Mouse (Mus musculus): ENCODE results near the gene Cers2.
A peak's percentile ranks its signal among the peaks of the same experiment; 100 is the strongest.
"Not testable (repeated sequence)": the region's sequence is repeated elsewhere in the genome, so short reads cannot be mapped to it uniquely, and the experiment has no call there.

Cers2 gene

DNA sequence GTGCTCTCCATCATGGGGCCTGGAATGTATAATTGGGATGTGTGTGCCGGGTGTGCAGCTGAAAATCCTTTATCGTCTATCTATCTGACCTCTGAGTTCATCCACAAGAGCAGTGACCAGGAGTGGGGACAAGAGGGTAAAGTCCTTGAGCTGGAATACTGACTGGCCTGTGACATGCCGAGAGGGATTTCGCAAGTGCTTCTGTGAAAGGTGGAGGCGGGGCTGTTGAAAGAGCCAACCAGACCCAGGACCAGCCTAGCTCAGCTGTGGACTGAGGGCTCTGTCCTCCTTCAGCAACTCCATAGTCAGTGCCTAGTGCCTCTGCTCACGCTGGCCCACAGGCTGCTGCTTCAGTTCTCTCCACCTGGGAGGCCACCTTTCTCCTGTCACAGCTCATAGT is 4.0 kb downstream of the Cers2 start:
- DNase-seq (ENCODE audit: low read depth, low spot score), result no peak

DNA sequence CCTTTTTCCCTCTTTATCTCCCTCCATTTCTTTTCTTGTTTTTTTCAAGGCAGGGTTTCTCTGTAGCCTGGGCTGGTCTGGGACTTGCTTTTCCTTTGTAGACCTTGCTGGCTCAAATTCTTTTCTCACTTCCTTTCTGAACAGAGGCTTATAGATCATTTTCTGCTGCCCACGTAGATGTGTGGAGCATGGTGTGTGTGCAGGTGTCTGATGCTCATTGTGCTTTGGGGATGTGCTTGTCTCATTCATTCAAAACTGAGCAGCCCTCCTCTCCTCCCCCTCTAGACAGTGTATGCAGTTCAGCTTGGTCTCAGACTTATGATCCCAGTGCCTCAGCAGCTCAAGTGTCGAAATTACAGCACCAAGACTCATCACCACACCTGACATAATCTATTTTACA is 4.5 kb downstream of the Cers2 start:
- DNase-seq (ENCODE audit: low read depth, low spot score), result no peak

DNA sequence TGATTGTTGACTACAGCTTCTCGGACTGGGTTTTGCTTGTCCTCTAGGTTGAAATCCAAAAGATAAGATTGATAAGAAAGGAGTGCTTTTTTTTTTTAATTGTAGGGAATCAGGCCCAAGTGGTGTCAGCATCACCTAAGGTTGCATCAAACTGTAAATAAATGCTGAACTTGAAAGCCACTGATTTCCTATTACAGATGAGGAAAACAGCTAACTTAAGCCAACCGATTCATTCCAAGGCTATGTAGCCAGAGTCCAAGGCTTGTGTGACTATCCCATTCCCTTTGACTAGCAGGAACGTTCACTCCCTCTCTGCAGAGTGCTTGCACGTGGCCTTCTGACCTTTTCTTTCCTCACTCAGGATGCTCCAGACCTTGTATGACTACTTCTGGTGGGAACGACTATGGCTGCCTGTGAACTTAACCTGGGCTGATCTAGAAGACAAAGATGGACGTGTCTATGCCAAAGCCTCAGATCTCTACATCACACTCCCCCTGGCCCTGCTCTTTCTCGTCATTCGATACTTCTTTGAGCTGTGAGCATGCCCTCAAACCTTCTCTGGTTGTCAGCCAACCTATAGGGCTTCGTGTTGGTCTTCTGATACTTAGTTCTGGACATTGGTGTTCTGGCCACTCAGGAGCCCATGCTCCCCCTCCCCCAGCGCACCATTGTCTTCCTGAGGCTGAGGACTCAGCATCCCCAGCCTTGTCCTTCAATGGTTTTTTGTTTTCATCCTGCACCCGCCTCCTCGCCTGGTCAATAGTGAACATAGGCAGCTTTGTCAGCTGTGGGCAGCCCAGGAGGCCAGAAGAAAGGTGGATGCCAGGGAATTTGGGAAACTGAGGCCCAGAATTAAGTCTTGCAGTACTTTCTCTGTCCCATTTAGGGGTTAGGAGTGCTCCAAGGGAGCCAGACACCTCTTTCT is 5.4 kb downstream of the Cers2 start:
- no peak for DNase-seq (ENCODE audit: low read depth, low spot score)

DNA sequence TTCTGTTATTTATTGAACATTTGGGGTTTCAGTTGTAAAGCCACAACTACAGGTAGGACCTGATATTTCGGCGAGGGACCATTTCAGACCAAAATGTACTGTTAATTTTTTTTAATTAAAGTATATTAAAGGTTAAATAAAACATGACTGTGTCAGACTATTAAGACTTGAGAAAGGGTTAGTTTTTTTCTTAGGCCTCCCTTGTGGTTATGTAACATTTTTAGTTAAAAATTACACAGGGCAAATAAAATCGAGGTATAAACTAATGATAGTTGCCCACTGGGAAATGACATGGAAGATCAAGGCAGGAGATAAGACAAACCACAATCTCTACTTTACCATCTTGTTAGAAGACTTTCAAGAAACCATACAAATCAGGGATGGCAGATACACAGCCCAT is 8.8 kb downstream of the Cers2 start:
- DNase-seq (ENCODE audit: low read depth, low spot score), result no peak

DNA sequence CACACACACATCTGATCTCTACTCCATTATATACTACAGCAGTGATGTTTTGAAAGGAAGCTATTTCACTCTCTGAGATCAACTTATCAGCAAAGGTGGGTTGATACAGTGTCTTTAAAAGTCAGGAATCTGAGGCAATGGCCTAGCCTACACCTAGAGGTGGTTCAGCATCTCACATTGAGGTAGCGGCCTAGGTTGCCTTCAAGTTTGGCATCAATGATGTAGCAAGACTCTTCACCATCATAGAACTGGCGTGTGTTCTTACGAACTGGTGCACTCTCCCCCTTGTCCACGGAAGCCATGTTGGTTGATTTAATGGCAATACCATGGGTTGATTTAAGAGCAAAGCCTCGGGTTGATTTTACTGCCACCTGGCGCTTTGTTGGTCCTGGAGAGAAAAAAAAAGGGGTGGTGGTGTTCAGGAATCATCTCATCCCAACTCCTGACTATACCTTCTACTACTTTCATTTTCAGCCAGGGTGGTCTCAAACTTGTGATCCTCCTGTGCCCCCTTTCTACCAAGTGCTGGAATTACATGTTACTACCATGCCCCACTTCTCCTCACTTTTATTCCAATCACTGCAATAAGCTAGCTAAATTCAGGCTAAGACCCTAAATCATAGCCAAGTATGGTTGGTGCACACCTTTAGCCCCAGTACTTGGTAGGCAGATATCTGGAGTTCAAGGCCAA is 10.0 kb downstream of the Cers2 start:
- no peak for DNase-seq (ENCODE audit: low read depth, low spot score)

DNA sequence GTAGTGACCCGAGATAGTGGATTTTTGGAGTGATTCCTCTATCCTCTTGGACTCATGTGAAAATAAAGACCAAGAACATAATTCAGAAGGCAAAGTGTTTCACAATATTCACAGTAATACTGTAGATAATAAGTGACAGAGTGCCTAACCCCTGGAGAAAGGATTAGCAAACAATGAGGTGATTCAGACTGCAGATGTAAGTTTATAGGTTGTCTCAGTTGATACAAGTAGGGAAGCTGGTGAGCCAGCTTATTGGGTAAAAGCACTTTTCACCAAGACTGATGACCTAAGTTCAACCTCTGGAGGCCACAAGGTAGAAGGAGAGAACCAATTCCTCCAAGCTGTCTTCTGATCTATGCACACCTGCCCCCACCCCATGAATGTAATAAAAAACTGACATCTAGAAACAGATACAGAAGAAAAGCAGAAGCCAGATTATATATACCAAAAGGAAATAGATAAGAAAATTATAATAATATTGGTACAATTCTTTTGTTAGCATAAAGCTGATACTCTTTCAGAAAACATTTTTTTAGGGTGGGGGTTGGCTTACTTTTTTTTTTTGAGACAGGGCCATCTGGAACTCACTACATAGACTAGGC is 14.3 kb downstream of the Cers2 start:
- no peak for DNase-seq (ENCODE audit: low read depth, low spot score)

DNA sequence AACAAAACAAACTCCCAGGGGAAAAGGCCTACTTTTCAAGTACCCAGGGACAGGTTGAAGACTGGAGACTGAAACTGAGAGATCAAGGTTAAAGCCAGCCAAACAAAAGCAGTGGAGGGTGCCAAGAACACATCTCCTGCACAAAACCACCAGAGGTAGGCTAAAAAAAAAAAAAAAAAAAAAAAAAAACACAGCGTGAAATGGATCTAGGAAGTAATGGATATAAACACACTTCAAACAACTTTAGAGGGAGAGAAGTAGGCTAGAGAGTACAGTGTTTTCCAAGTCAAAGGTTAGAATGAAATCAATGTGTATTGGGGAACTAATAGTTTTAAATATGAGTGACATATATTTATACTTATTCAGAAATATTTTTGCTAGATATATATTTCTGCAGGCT is 16.9 kb downstream of the Cers2 start:
- DNase-seq (ENCODE audit: low read depth, low spot score), result no peak

DNA sequence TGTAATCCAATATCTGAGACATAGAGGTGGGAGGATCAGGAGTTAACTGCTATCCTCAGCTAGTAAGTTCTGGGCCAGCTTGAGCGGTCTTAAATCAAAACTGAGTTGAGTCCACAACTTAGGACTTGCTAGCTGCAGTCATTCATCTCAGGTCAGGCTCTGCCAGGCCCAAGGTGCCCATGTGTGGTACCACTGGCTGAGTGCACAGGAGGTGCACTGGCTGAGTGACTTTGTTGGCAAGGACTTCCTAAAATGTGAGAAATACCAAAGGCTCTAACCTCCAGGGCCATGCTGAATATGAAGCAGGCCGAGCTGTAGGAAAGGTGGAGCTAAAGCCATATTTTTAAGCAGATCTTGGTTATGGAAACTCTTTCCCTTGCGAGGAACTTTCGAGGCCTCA is 22.8 kb downstream of the Cers2 start:
- DNase-seq (ENCODE audit: low read depth, low spot score), result no peak

DNA sequence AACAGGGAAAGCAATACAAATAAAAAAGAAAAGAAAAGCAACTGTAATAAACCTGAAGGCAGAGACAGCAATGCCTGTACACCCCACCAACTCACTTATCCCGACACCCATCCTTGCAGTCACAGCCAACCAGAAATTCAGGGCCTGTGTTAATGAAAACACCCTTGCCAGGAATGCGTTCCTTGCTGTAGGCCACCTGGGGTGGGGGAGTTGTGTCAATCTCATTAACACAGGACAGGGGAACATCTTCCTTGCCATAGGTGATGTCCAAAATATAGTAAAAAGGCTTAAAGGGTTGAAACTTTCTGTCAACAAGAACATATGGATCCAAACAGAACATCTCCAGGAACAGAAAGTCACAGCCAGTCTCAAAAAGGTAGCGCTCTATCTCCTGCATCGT is 23.7 kb downstream of the Cers2 start:
- DNase-seq (ENCODE audit: low read depth, low spot score), result no peak

DNA sequence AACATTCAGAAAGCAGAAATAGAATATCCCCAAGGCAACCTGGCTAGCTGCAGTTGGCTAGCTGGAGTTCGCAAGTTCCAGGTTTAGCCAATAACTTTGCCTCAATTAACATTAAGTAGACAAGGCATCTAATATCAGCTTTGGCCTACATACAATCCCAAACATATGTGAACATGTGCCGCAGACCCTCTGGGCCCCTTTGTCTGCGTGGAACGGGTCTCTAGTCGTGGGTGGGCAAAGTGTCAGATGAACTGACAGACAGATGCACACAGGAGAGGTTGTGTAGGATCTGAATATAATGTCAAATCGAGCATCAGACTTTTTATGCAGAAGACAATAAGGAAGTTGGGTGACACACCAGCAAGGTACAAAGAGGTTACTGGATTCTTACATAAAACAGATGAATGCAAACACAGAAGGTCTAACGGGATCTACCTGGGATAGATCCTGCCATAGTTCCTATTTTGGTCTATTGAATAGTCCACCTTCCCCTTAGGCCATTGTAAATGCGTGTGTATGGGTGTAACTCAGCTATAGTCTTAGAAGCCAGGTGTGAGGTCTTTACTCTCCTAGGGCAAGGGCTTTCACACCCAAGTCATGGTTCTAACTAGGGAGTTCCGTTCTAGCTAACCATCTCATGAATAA is 28.9 kb downstream of the Cers2 start:
- not testable (repeated sequence) for DNase-seq (ENCODE audit: low read depth, low spot score)

DNA sequence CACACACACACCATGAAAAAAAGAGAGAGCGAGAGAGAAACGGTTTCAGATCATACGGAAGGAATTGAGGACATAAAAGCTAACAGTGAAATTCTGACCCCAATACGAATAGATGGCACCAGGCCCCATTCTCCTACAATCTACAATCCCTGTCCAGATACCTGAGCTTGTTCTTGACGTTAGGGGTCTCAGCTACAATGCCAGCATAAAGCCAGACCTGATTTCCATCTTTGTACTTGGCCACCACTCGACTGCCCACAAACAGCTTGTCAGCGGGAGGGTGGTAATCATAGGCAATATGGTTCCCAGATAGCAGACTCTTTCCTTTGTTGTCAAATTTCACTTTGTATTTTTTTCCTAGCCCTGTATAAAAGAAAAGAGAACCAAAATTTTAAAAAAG is 31.9 kb downstream of the Cers2 start:
- DNase-seq (ENCODE audit: low read depth, low spot score), result no peak

DNA sequence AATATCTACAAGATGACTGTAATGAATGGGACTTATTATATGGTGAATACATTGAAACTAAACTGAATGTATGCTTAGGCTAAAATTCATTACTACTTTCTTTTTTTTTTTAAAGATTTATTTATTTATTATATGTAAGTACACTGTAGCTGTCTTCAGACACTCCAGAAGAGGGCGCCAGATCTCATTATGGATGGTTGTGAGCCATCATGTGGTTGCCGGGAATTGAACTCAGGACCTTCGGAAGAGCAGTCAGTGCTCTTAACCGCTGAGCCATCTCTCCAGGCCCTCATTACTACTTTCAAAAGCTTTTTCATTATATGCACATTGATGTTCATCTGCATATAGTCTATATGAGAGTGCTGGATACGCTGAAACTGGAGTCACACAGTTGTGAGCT is 33.8 kb downstream of the Cers2 start:
- not testable (repeated sequence) for DNase-seq (ENCODE audit: low read depth, low spot score)

DNA sequence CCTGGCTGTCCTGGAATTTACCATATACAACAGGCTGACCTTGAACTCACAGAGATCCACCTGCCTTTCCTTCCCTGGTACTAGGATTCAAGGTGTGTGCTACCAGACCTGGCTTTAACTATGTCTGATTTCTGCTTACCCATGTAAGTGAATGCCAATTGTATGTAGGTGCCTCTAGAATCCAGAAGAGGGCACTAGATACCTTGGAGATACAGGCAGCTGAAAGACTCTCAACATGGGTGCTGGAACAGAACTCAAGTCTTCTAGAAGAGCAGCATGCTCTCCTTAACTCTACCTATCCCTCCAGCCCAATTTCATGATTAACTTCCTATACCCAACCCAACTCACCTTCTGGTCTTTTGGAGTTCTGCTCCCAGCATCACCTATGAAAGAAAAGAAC is 34.9 kb downstream of the Cers2 start:
- DNase-seq (ENCODE audit: low read depth, low spot score), result peak; percentile 66

DNA sequence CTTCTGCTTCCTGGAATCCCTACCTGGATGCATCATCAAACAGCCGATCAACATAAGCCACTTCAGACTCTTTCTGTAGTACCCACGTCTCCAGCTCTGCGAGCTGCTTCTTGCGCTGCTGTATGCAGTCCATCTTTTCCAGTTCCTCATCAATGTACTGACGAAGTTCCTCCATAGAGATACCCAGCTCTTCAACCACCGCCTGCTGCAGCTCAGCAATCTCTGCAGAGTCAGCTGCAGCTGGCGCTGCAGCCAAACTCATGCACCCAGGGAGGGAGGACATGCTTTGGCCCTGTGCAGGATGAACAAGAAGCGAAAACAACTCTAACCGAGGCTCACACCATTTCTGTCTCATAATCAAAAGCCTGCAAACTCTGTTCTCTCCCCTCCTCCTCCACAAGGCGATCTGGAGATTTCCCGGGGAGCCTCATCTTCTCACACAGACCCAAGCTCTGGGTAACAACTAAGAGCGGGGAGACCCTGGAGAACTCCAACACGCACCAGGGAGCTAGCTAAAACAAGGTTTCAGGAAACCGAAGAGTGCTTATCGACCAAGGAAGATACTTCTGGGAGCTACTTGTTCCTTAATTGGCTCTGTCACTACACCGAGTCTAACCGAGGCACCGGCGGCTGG is 41.4 kb downstream of the Cers2 start:
- DNase-seq (ENCODE audit: low read depth, low spot score), result not testable (repeated sequence)

DNA sequence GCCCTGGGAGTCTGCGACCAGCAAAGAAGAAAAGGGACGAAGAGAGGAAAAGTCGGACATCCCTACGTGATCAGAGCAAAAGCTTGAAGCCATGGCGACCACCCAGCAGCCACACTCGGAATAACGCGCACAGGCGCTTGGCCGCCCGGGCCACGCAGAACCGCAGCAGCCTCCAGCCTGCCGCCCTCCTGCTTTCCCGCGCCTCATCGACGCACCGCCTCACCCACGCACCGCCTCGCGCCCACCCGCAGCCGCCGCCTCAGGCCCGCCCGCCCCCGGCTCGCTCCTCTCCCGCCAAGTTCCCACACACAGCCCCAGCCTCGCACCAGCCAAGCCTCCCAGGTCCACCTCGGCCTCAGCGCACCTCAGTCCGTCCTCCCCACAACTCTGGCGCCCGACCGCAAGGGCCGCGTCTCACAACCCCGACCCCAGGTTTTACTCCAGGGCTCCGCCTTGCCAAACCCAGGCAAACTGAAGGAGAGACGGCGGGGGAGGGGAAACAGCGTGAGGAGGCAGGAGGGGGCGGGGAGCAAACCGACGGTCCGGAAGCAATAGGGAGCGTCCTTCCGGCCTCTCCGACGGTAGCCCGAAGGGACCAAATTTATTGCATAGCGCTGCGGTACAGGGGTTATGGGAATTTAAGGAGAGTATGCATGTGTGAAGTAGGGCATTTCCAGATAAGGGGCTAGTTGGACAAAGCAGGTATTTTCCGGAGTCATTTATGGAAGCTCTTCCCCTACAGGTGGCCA is 42.3 kb downstream of the Cers2 start, which contains the start of gene Setdb1:
TSS of gene Setdb1 (minus strand) at position 502 of the 749 bp plus-strand sequence.
- DNase-seq (ENCODE audit: low read depth, low spot score), result peak; percentile 91

DNA sequence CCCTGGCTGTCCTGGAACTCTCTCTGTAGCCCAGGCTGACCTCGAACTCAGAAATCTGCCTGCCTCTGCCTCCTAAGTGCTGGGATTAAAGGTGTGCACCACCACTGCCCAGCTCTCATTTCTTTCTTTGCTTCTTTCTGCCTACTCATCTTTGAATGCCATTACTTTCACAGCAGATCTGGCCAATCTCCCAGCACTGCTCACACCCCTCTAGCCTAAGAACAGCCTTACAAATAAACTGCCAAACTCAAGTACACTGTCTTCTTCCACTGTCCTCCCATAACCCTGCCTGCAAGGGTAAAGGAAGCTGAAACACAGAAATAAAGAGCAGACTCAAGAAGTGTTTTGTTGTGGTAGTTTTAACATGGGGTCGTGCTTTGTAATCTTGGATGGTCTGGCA is 43.2 kb downstream of the Cers2 start:
- no peak for DNase-seq (ENCODE audit: low read depth, low spot score)

DNA sequence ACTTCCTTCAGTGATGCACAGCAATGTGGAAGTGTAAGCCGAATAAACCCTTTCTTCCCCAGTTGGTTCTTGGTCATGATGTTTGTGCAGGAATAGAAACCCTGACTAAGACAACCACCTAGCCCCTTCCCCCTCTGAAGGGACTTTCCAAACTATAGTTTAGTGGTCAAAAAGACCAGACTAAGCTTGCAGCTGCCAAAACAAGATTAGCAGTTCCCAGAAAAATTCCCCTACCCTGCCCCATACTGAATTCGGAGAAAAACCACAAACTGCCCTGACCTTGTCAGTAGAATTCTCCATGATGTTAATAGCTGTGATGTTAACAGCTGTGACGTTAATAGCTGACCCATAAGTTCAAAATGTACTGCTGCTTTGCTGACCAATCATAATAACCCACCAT is 45.7 kb downstream of the Cers2 start:
- DNase-seq (ENCODE audit: low read depth, low spot score), result not testable (repeated sequence)

DNA sequence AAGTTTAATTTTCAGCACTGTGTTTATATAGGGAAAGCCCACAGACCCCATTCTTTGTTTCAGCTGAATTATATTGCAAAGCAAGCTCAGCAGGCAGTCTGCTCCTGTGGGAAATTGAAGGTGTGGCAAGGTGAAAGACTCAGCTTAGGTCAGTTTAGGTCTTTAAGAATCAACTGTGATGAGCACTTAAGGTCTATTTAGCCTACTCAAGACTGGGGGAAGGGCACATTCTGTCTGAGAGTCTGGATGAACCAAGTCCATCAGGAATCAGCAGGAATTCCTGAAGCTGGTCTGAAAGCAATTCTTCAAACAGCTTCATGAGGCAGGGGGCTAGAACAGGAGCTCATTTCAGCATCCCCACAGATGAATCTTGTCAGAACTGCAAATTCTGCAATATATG is 55.5 kb downstream of the Cers2 start:
- DNase-seq (ENCODE audit: low read depth, low spot score), result no peak
